Mouse (Mus musculus) urinary bladder, postnatal 0 days (tissue): ENCODE results near the gene Olfr1029. TPM values are rescaled to one million over a fixed set of nuclear protein-coding genes. Genes with fewer than 3 reads are reported as not detected.

Experiments
- polyA plus RNA-seq: library from polyadenylated mRNA; unstranded; fragments of >200 nt; fragmentation: Nextera tagmentation; extraction: Ambion mirVana; gene quantifications from 2 replicates; pipeline ENCODE4 v1.2.1, GENCODE M21; 2015

Gene Olfr1029
- polyA plus RNA-seq = not detected in 2 replicates

DNA sequence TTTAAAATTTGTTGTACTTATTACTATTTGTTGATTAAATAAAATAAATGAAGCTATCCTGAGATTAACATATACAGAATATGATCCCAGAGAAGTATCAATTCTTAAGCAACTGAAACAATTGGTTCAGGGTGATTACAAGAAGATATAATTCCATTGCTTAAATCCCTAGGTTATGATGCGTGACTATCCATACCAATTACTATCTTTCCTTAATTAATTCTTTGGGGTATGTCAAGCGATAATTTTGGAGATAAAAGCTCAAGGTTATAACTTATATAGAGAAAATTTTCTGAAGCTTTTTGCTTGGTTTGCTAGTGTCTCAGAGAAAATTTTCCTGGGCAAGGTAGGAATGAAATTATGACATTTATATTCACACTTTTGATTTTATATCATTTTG is at the start of gene Olfr1029:
Olfr1029 (plus strand) TSS at position 301 of the 400 bp plus-strand sequence.

GRCm38 (mm10) chr2:85950137-85950536 is 23.6 kb upstream of the Olfr1029 start, which contains the start of gene Olfr1028:
Gene Olfr1028, plus strand, starts transcription at chr2:85950437.

DNA sequence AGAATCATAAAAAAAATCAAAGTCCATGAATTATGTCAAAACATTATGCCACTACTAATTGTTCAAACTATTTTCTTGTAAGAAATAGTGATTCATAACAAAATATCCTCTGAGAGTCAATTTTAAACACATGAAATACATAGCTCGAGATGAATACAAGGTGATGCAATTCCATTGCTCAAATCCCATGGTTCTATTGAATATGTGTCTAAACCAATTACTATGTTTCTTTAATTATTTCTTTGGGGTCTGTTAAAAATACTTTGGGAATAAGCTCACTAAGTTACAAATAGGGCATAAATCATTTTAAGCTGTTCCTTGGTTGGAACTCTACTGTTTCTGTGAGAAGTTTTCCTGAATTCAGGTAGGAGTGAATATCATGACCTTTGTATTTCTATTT is 5.3 kb downstream of the Olfr1029 start, which contains the start of gene Olfr1030:
Olfr1030 (plus strand) TSS at position 301 of the 400 bp plus-strand sequence.

DNA sequence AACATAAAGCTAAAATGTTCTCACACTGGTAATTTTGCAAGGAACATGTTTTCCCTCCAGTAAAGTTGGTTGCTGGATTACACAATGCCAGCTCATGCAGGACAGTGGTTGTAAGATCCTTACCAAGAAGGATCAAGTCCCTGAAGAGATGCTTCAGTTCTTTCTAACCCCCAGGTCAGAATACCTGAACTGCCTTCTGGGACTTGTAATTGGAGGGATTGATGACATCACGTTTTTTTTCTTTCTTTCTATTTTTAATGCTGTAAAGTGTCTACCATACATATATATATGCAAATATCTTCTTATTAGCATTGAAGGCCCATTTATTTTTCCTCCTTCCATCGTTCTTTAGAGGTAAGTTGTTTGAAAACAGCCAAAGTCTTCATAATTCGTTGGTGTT is 16.3 kb downstream of the Olfr1029 start, which contains the start of gene Olfr1031:
Olfr1031 (plus strand) TSS at position 301 of the 400 bp plus-strand sequence.

GRCm38 (mm10) chr2:86005240-86005639 is 31.5 kb downstream of the Olfr1029 start, which contains the start of gene Olfr1032:
Gene Olfr1032, plus strand, starts transcription at chr2:86005540.

DNA sequence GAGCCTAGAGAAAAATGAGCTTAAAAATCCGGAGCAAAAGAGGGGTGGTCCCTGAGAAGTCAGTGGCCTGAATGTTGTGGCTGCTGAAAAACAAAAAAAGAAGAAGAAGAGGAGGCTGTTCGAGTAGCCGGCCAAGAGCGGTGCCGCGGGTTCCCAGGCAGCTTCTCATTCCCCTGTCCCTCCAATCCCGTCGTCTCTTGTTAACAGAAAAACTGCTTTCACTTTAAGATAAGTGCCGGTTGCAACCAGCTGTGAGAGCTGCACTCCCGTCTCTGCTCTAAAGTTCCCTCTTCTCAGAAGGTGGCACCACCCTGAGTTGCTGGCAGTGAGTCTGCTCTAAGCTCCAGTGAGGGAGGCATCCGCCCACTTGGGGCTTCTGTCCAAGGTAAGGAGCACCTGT is 46.7 kb downstream of the Olfr1029 start, which contains the start of gene Olfr1033:
Olfr1033 (plus strand) TSS at position 228 of the 400 bp plus-strand sequence.

Other genes with a start within 250 kb of the Olfr1029 start
- gene Olfr1012, start 211.1 kb upstream of the Olfr1029 start, polyA plus RNA-seq = not detected in 2 replicates
- not detected in 2 replicates for gene Olfr1013, start 206.8 kb upstream of the Olfr1029 start, polyA plus RNA-seq
- gene Olfr1014, start 201.2 kb upstream of the Olfr1029 start, polyA plus RNA-seq = not detected in 2 replicates
- not detected in 2 replicates for gene Olfr1015, start 191.9 kb upstream of the Olfr1029 start, polyA plus RNA-seq
- not detected in 2 replicates for gene Olfr1016, start 171.4 kb upstream of the Olfr1029 start, polyA plus RNA-seq
- not detected in 2 replicates for gene Olfr1018, start 155.4 kb upstream of the Olfr1029 start, polyA plus RNA-seq
- gene Olfr1019, start 128.4 kb upstream of the Olfr1029 start, polyA plus RNA-seq = not detected in 2 replicates
- not detected in 2 replicates for gene Olfr1020, start 126.9 kb upstream of the Olfr1029 start, polyA plus RNA-seq
- not detected in 2 replicates for gene Olfr1022, start 105.3 kb upstream of the Olfr1029 start, polyA plus RNA-seq
- not detected in 2 replicates for gene Olfr1023, start 88.3 kb upstream of the Olfr1029 start, polyA plus RNA-seq
- gene Olfr1024, start 68.8 kb upstream of the Olfr1029 start, polyA plus RNA-seq = not detected in 2 replicates
- not detected in 2 replicates for gene Olfr1025-ps1, start 58.7 kb upstream of the Olfr1029 start, polyA plus RNA-seq
- not detected in 2 replicates for gene Olfr1026, start 52.3 kb upstream of the Olfr1029 start, polyA plus RNA-seq
- not detected in 2 replicates for gene Olfr1028, start 23.5 kb upstream of the Olfr1029 start, polyA plus RNA-seq
- gene Olfr1030, start 5.4 kb downstream of the Olfr1029 start, polyA plus RNA-seq = not detected in 2 replicates
- not detected in 2 replicates for gene Olfr1031, start 16.4 kb downstream of the Olfr1029 start, polyA plus RNA-seq
- gene Olfr1032, start 31.6 kb downstream of the Olfr1029 start, polyA plus RNA-seq = not detected in 2 replicates
- 41.0 TPM in 2 replicates for gene Olfr1033, start 46.7 kb downstream of the Olfr1029 start, polyA plus RNA-seq
- 0.07 TPM in 2 replicates for gene Olfr1034, start 72.0 kb downstream of the Olfr1029 start, polyA plus RNA-seq
- not detected in 2 replicates for gene Olfr1036, start 100.1 kb downstream of the Olfr1029 start, polyA plus RNA-seq
- gene Olfr1037, start 113.5 kb downstream of the Olfr1029 start, polyA plus RNA-seq = not detected in 2 replicates
- gene Olfr1039, start 162.0 kb downstream of the Olfr1029 start, polyA plus RNA-seq = not detected in 2 replicates
- not detected in 2 replicates for gene Olfr1040, start 172.8 kb downstream of the Olfr1029 start, polyA plus RNA-seq
- not detected in 2 replicates for gene Olfr1042, start 187.9 kb downstream of the Olfr1029 start, polyA plus RNA-seq
- not detected in 2 replicates for gene Olfr1043, start 193.6 kb downstream of the Olfr1029 start, polyA plus RNA-seq
- not detected in 2 replicates for gene Olfr1044, start 203.9 kb downstream of the Olfr1029 start, polyA plus RNA-seq
- not detected in 2 replicates for gene Olfr52, start 211.8 kb downstream of the Olfr1029 start, polyA plus RNA-seq
- gene Olfr1045, start 229.1 kb downstream of the Olfr1029 start, polyA plus RNA-seq = not detected in 2 replicates
- gene Olfr1046, start 245.4 kb downstream of the Olfr1029 start, polyA plus RNA-seq = not detected in 2 replicates